Mouse (Mus musculus) kidney, postnatal 0 days (tissue): ENCODE data around the gene Kat2b. TPM values are rescaled to one million over a fixed set of nuclear protein-coding genes. Genes with fewer than 3 reads are reported as not detected.
A peak's percentile ranks its signal among the peaks of the same experiment; 100 is the strongest.

ENCODE experiments used
- ATAC-seq: fragments of 200-750 bp; cut with Nextera tagmentation; replicated peaks from 2 replicates; pipeline ENCODE4 v1.8.0; 2017; ENCODE audit warnings: low read depth, moderate number of reproducible peaks, moderate TSS enrichment, moderate library complexity; ENCODE audit not compliant: low FRiP score
- DNase-seq: peaks from one replicate; pipeline ENCODE4 v3.0.0-alpha.2; 2016; ENCODE audit warnings: low spot score
- H3K27ac ChIP-seq: fragments of 300-500 bp; sonication (generic); 2 replicates; pipeline ENCODE4 v1.5.1; 2014; ENCODE audit warnings: mild to moderate bottlenecking
- H3K27me3 ChIP-seq: fragments of 300-500 bp; sonication (generic); 2 replicates; pipeline ENCODE4 v1.6.1; 2014; ENCODE audit warnings: low read length, mixed read lengths; ENCODE audit not compliant: insufficient read depth
- H3K36me3 ChIP-seq: fragments of 300-500 bp; sonication (generic); 2 replicates; pipeline ENCODE4 v1.6.1; 2014; ENCODE audit warnings: low read length, mixed read lengths; ENCODE audit not compliant: insufficient read depth
- H3K4me1 ChIP-seq: fragments of 300-500 bp; sonication (generic); replicated peaks from 2 replicates; pipeline ENCODE4 v1.6.1; 2014; ENCODE audit warnings: antibody characterized with exemption, low read length, mixed read lengths; ENCODE audit not compliant: insufficient read depth
- H3K4me2 ChIP-seq: fragments of 300-500 bp; sonication (generic); 2 replicates; pipeline ENCODE4 v1.6.1; 2014; ENCODE audit warnings: mild to moderate bottlenecking, low read length, moderate library complexity, mixed read lengths
- H3K4me3 ChIP-seq: fragments of 300-500 bp; sonication (generic); replicated peaks from 2 replicates; pipeline ENCODE4 v1.5.1; 2014; ENCODE audit warnings: low read depth, low read length
- H3K9ac ChIP-seq: fragments of 300-500 bp; sonication (generic); 2 replicates; pipeline ENCODE4 v1.6.1; 2014; ENCODE audit warnings: low read depth, low read length
- H3K9me3 ChIP-seq: fragments of 300-500 bp; sonication (generic); replicated peaks from 2 replicates; pipeline ENCODE4 v1.6.1; 2016; ENCODE audit warnings: low read length, inconsistent platforms, mixed read lengths
- CTCF ChIP-seq: IDR thresholded peaks from 2 replicates; pipeline ENCODE4 v1.5.1; 2016; ENCODE audit warnings: antibody characterized with exemption, low read depth, mild to moderate bottlenecking, moderate library complexity
- WGBS: fragments of 180-500 bp; shearing (Covaris S2); extraction: QIAGEN DNeasy Blood & Tissue Kit; methylation state at CpG from one replicate; pipeline ENCODE4 v1.1.7; 2014; 5-methylcytosine and 5-hydroxymethylcytosine counted together
- polyA plus RNA-seq: library from polyadenylated mRNA; unstranded; fragments of >200 nt; fragmentation: Nextera tagmentation; extraction: Ambion mirVana; gene quantifications from 2 replicates; pipeline ENCODE4 v1.2.1, GENCODE M21; 2015

Gene Kat2b
- polyA plus RNA-seq, 1 experiment from 2014 or later: 4.7 TPM

DNA sequence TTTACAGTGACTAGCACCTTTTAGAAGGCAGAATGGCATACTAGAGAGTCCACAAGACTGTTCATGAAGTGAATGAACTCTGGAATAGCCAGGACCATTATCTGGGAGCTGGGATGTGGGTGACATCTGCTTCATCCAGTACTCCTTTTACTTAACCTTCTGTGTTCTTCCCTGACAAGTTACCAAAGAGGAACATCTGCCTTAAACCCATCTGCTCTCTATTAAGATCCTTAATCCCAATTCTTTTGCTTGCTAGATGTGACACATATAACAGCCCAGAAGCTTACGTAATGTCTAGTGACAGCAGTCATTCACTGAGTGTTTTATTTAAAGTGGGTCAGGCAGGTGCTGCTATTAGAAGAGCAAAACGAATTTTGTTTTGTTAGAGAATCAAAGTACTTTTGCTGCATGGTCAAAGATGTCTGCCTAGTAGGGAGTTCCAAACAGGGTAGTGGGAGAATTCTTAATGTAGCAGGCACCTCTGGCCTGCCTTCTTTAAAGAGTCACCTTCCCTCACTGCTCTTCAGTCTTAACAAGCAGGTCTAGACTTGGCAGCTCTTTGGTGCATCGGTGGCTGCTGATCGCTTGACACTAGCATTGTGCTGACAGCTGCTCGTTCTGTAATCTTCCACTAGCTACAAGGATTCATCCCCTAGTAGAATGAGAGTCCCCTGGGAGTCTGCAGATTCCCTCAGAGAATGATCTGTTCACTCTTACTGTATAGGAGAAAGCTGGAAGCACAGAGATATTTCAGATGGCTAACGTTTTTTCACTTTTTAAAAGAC lies 94.6 kb downstream of the Kat2b start:
- no peak for TF ChIP-seq CTCF
- no peak overlapping the region for H3K4me3 ChIP-seq
- 77% methylated on average over 6 of the region's 6 CpGs for WGBS
- H3K4me2 ChIP-seq: no peak overlapping the region
- ATAC-seq: no peak
- no peak overlapping the region for H3K27ac ChIP-seq
- H3K9me3 ChIP-seq: no peaks in the 10 kb centered on the region
- H3K27me3 ChIP-seq: no peaks in the 10 kb centered on the region
- peaks cover 10% of the 10 kb centered on the region; the same call in 1 of the 2 replicates for H3K36me3 ChIP-seq
- H3K4me1 ChIP-seq: no peaks in the 10 kb centered on the region
- H3K9ac ChIP-seq: no peak overlapping the region
- DNase-seq: no peak

DNA sequence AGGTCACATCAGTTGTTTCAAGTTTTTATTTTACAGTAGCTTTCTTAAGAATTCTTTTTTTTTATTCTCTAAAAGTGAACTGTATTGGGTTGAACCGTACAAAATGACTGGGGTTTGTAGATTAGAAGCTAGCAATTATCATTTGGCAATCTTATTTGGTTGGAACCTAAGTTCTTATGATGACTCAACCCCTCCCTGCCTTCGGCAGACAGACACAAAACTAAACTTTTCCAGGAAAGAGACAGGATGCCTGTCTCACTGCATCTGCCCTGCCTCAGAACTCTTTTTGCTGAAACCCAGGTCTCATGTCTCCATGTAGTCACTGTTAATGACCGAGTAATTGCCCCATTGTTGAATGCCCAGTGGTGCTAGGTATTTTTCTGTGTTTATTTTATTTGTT lies 97.6 kb downstream of the Kat2b start:
- no peak for DNase-seq
- no peak for ATAC-seq
- no peaks in the 10 kb centered on the region for H3K4me1 ChIP-seq
- H3K4me3 ChIP-seq: no peak overlapping the region
- WGBS: 81% methylated on average over 3 of the region's 3 CpGs
- H3K9ac ChIP-seq: no peak overlapping the region
- no peak overlapping the region for H3K27ac ChIP-seq
- H3K27me3 ChIP-seq: no peaks in the 10 kb centered on the region
- TF ChIP-seq CTCF: no peak
- H3K36me3 ChIP-seq: peaks cover 17% of the 10 kb centered on the region
- no peaks in the 10 kb centered on the region for H3K9me3 ChIP-seq
- H3K4me2 ChIP-seq: no peak overlapping the region

DNA sequence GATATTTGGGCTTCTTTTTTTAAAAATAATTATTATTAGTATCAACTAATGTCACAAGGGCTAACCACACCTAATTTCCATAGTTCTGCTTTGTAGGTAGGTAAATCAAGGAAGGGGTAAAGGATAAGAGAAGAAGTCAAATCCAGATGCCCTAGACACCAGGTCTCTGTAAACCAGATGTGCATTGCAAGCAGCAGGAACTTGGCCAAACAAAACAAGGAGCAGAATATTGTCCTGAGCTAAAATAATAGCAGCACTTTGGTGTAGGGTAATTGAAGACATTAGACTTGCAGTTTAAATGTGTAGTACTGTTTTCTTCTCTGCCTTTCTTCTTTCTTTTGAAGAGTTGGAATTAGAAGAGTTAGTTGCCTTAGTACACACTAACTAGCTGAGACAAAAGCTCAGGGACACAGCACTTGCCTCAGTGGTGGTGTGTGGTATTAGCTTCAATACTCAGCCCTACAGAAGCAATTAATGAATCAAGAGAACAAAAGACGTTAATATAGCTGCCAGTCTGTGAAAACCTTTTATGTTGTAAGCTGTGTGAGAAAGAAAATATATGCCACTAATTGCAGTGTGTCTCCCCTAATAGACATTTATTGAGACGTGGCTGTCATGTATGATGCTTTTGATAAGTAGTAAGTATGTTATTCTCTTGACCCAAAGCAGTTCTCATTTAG lies 98.2 kb downstream of the Kat2b start:
- Histone ChIP-seq H3K4me2 (no peak overlapping the region), H3K36me3 (peaks cover 20% of the 10 kb centered on the region), H3K27me3 (no peaks in the 10 kb centered on the region), H3K4me3 (no peak overlapping the region), H3K9ac (no peak overlapping the region), H3K4me1 (no peaks in the 10 kb centered on the region), H3K9me3 (no peaks in the 10 kb centered on the region), H3K27ac (no peak overlapping the region)
- no peak for TF ChIP-seq CTCF
- no peak for ATAC-seq
- DNase-seq: no peak
- WGBS: 61% methylated on average over 2 of the region's 2 CpGs

DNA sequence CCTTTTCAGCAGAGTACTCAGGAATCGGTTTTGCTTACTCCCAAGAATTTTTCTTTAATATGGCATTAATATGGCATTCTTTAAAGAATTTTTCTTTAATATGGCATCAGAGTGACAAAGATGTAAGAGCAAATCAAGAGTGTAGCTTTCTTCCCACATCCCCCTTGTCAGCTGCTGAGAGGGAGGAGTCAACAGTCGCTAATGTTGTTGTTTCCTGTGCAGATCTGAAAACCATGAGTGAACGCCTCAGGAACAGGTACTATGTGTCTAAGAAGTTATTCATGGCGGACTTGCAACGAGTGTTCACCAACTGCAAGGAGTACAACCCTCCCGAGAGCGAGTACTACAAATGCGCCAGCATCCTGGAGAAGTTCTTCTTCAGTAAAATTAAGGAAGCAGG lies 103.8 kb downstream of the Kat2b start:
- Histone ChIP-seq H3K27me3 (no peaks in the 10 kb centered on the region), H3K27ac (no peak overlapping the region), H3K9me3 (no peaks in the 10 kb centered on the region), H3K36me3 (peaks cover 17% of the 10 kb centered on the region; the same call in 1 of the 2 replicates), H3K4me2 (no peak overlapping the region), H3K9ac (no peak overlapping the region), H3K4me3 (no peak overlapping the region), H3K4me1 (no peaks in the 10 kb centered on the region)
- 86% methylated on average over 8 of the region's 8 CpGs for WGBS
- ATAC-seq (no peak), DNase-seq (no peak)
- TF ChIP-seq CTCF: no peak

DNA sequence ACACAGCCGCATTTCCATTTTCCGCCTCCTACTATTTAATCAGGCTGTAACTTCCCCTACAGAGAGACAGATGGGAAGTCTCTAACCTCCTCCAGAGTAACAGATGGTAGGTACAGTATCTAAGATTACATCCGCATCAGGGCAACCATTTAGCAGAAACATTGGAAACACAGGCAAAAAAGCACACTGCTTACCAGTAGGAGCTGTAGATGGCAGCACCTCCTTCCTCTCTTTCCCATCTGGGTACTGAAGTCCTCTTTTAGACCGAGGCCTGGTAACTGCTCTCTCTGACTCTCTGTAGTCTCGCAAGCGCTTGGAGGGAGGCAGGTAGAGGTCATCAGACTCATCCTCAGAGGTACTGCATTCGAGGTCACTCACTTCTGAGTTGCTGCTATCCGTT lies 112.1 kb downstream of the Kat2b start:
- Histone ChIP-seq H3K27me3 (no peaks in the 10 kb centered on the region), H3K9ac (no peak overlapping the region), H3K27ac (no peak overlapping the region), H3K4me1 (no peaks in the 10 kb centered on the region), H3K36me3 (0 out of 2 replicates have a peak, but pooled peaks cover 3% of the 10 kb centered on the region), H3K4me2 (no peak overlapping the region), H3K9me3 (no peaks in the 10 kb centered on the region), H3K4me3 (no peak overlapping the region)
- peak; percentile 74 for DNase-seq
- ATAC-seq: peak; percentile 57; the same call in 1 of the 2 replicates
- WGBS: 71% methylated on average over 8 of the region's 8 CpGs
- peak; percentile 73 for TF ChIP-seq CTCF

DNA sequence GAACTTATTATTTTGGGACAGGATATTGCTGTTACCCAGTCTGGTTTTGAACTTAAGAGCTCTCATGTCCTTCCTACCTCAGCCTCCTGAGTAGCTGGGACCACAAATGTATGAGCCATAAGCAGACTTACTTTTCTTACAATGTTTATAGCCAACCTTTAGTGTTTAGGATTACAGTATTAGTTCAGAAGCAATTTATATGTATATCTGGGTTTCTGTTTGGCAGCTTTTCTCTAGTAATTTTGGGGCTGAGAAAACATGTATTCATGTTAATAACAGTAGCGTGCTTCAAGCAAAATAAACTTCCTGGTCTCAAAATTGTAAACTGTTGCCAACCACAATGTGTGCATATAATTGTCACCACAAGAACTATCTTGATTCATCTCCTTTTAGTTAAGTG lies 121.7 kb downstream of the Kat2b start:
- no peak for TF ChIP-seq CTCF
- Histone ChIP-seq H3K9me3 (no peaks in the 10 kb centered on the region), H3K36me3 (no peaks in the 10 kb centered on the region; the same call in 1 of the 2 replicates), H3K9ac (peak overlapping the region; percentile 54; the same call in 1 of the 2 replicates), H3K4me2 (peak overlapping the region; percentile 66), H3K27ac (no peak overlapping the region), H3K27me3 (no peaks in the 10 kb centered on the region), H3K4me1 (no peaks in the 10 kb centered on the region; the same call in 1 of the 2 replicates), H3K4me3 (peak overlapping the region; percentile 54)
- DNase-seq: no peak
- 10% methylated on average over 1 of the region's 1 CpGs for WGBS
- no peak for ATAC-seq
